Mouse (Mus musculus) heart, embryonic 13.5 days (tissue): ENCODE measurements at regions not wholly inside any gene's neighbourhood (a gene's known extent, or its start where the extent isn't known, plus 50 kb on each side); places are given as distances from the start of the nearest gene placed in this dataset.

ENCODE experiments used
- ATAC-seq: fragments of 200-750 bp; cut with Nextera tagmentation; 2 replicates; pipeline ENCODE4 v1.8.0; 2017; ENCODE audit warnings: moderate TSS enrichment; ENCODE audit not compliant: insufficient number of reproducible peaks, low FRiP score, low TSS enrichment; ENCODE audit errors: extremely low read depth
- H3K27ac ChIP-seq: fragments of 300-500 bp; sonication (generic); replicated peaks from 2 replicates; pipeline ENCODE4 v1.5.1; 2015; ENCODE audit warnings: moderate library complexity, mild to moderate bottlenecking, inconsistent platforms
- H3K27me3 ChIP-seq: fragments of 300-500 bp; sonication (generic); replicated peaks from 2 replicates; pipeline ENCODE4 v1.6.1; 2015; ENCODE audit warnings: mild to moderate bottlenecking, inconsistent platforms
- H3K36me3 ChIP-seq: fragments of 300-500 bp; sonication (generic); 2 replicates; pipeline ENCODE4 v1.6.1; 2015; ENCODE audit warnings: mild to moderate bottlenecking, inconsistent platforms
- H3K4me1 ChIP-seq: fragments of 300-500 bp; sonication (generic); 2 replicates; pipeline ENCODE4 v1.6.1; 2015; ENCODE audit warnings: inconsistent platforms
- H3K4me2 ChIP-seq: fragments of 300-500 bp; sonication (generic); 2 replicates; pipeline ENCODE4 v1.6.1; 2015; ENCODE audit warnings: inconsistent platforms, mild to moderate bottlenecking, moderate library complexity
- H3K4me3 ChIP-seq: fragments of 300-500 bp; sonication (generic); 2 replicates; pipeline ENCODE4 v1.5.1; 2015; ENCODE audit warnings: moderate library complexity, mild to moderate bottlenecking, inconsistent platforms
- H3K9ac ChIP-seq: fragments of 300-500 bp; sonication (generic); 2 replicates; pipeline ENCODE4 v1.6.1; 2015; ENCODE audit warnings: inconsistent platforms, mild to moderate bottlenecking, moderate library complexity
- H3K9me3 ChIP-seq: fragments of 300-500 bp; sonication (generic); 2 replicates; pipeline ENCODE4 v1.6.1; 2016; ENCODE audit warnings: inconsistent platforms
- WGBS: fragments of 180-500 bp; shearing (Covaris S2); methylation state at CpG from one replicate; pipeline ENCODE4 v1.1.7; 2015; ENCODE audit warnings: mixed read lengths; 5-methylcytosine and 5-hydroxymethylcytosine counted together

GRCm38 (mm10) chr4:124542696-124543095 is 67.9 kb downstream of the 3100002H09Rik start:
- H3K4me1 ChIP-seq, result no peaks in the 10 kb centered on the region
- ATAC-seq, result no peak
- no peak overlapping the region for H3K4me3 ChIP-seq
- H3K27ac ChIP-seq, result no peak overlapping the region
- no peak overlapping the region for H3K9ac ChIP-seq
- WGBS, result 71% methylated on average over 5 of the region's 5 CpGs
- H3K27me3 ChIP-seq, result 0 out of 2 replicates have a peak, but pooled peaks cover 6% of the 10 kb centered on the region
- H3K4me2 ChIP-seq, result no peak overlapping the region
- H3K9me3 ChIP-seq, result no peaks in the 10 kb centered on the region
- H3K36me3 ChIP-seq, result no peaks in the 10 kb centered on the region

- Histone ChIP-seq H3K9ac (no peak overlapping the region), H3K4me2 (no peak overlapping the region), H3K9me3 (no peaks in the 10 kb centered on the region), H3K27me3 (0 out of 2 replicates have a peak, but pooled peaks cover 6% of the 10 kb centered on the region), H3K4me3 (no peak overlapping the region), H3K4me1 (no peaks in the 10 kb centered on the region), H3K27ac (no peak overlapping the region), H3K36me3 (no peaks in the 10 kb centered on the region)
- ATAC-seq, result no peak
- 77% methylated on average over 5 of the region's 5 CpGs for WGBS
These were observed 72.1 kb downstream of the 3100002H09Rik start for GRCm38 (mm10) chr4:124538471-124538870.

- 0 out of 2 replicates have a peak, but pooled peaks cover 6% of the 10 kb centered on the region for H3K27me3 ChIP-seq
- no peak overlapping the region for H3K4me3 ChIP-seq
- no peak for ATAC-seq
- no peak overlapping the region for H3K4me2 ChIP-seq
- no peak overlapping the region for H3K9ac ChIP-seq
- no peak overlapping the region for H3K27ac ChIP-seq
- H3K36me3 ChIP-seq, result no peaks in the 10 kb centered on the region
- no peaks in the 10 kb centered on the region for H3K9me3 ChIP-seq
- H3K4me1 ChIP-seq, result no peaks in the 10 kb centered on the region
- 78% methylated on average over 5 of the region's 5 CpGs for WGBS
These were observed 72.9 kb downstream of the 3100002H09Rik start for GRCm38 (mm10) chr4:124537681-124538080.

- no peak for ATAC-seq
- no peak overlapping the region for H3K9ac ChIP-seq
- no peak overlapping the region for H3K27ac ChIP-seq
- H3K4me1 ChIP-seq, result no peaks in the 10 kb centered on the region
- H3K27me3 ChIP-seq, result no peaks in the 10 kb centered on the region
- H3K4me2 ChIP-seq, result no peak overlapping the region
- WGBS, result 56% methylated on average over 6 of the region's 6 CpGs
- no peak overlapping the region for H3K4me3 ChIP-seq
- no peaks in the 10 kb centered on the region for H3K9me3 ChIP-seq
- no peaks in the 10 kb centered on the region for H3K36me3 ChIP-seq
These were observed 77.0 kb downstream of the 3100002H09Rik start for GRCm38 (mm10) chr4:124533614-124534013.

- Histone ChIP-seq H3K9ac (no peak overlapping the region), H3K27me3 (peaks cover 4% of the 10 kb centered on the region; the same call in 1 of the 2 replicates), H3K27ac (no peak overlapping the region), H3K4me1 (no peaks in the 10 kb centered on the region), H3K4me2 (no peak overlapping the region), H3K4me3 (no peak overlapping the region), H3K9me3 (no peaks in the 10 kb centered on the region), H3K36me3 (no peaks in the 10 kb centered on the region)
- no peak for ATAC-seq
- 72% methylated on average over 9 of the region's 9 CpGs for WGBS
These were observed 80.0 kb downstream of the 3100002H09Rik start for GRCm38 (mm10) chr4:124530596-124530995.

- ATAC-seq, result no peak
- H3K27ac ChIP-seq, result no peak overlapping the region
- no peak overlapping the region for H3K9ac ChIP-seq
- H3K9me3 ChIP-seq, result no peaks in the 10 kb centered on the region
- 67% methylated on average over 10 of the region's 10 CpGs for WGBS
- peaks cover 26% of the 10 kb centered on the region; the same call in 1 of the 2 replicates for H3K27me3 ChIP-seq
- no peaks in the 10 kb centered on the region for H3K36me3 ChIP-seq
- no peak overlapping the region for H3K4me2 ChIP-seq
- no peak overlapping the region for H3K4me3 ChIP-seq
- H3K4me1 ChIP-seq, result no peaks in the 10 kb centered on the region
These were observed 83.8 kb downstream of the 3100002H09Rik start for GRCm38 (mm10) chr4:124526822-124527221.

- H3K9ac ChIP-seq, result no peak overlapping the region
- 70% methylated on average over 9 of the region's 9 CpGs for WGBS
- no peaks in the 10 kb centered on the region for H3K9me3 ChIP-seq
- H3K27ac ChIP-seq, result no peak overlapping the region
- no peak overlapping the region for H3K4me2 ChIP-seq
- H3K4me3 ChIP-seq, result no peak overlapping the region
- no peak for ATAC-seq
- H3K4me1 ChIP-seq, result no peaks in the 10 kb centered on the region
- no peaks in the 10 kb centered on the region for H3K36me3 ChIP-seq
- peaks cover 30% of the 10 kb centered on the region; the same call in 1 of the 2 replicates for H3K27me3 ChIP-seq
These were observed 84.2 kb downstream of the 3100002H09Rik start for GRCm38 (mm10) chr4:124526362-124526761.

GRCm38 (mm10) chr4:124520309-124520708 is 90.3 kb downstream of the 3100002H09Rik start:
- no peaks in the 10 kb centered on the region for H3K9me3 ChIP-seq
- no peak overlapping the region for H3K27ac ChIP-seq
- no peak for ATAC-seq
- no peaks in the 10 kb centered on the region for H3K4me1 ChIP-seq
- no peaks in the 10 kb centered on the region for H3K36me3 ChIP-seq
- H3K27me3 ChIP-seq, result peaks cover 46% of the 10 kb centered on the region; the same call in 1 of the 2 replicates
- no peak overlapping the region for H3K4me2 ChIP-seq
- 68% methylated on average over 9 of the region's 9 CpGs for WGBS
- no peak overlapping the region for H3K9ac ChIP-seq
- no peak overlapping the region for H3K4me3 ChIP-seq

GRCm38 (mm10) chr4:124511761-124512160 is 98.8 kb downstream of the 3100002H09Rik start:
- Histone ChIP-seq H3K27me3 (peaks cover 51% of the 10 kb centered on the region), H3K4me2 (no peak overlapping the region), H3K9ac (no peak overlapping the region), H3K27ac (no peak overlapping the region), H3K4me3 (no peak overlapping the region), H3K36me3 (no peaks in the 10 kb centered on the region), H3K9me3 (no peaks in the 10 kb centered on the region), H3K4me1 (no peaks in the 10 kb centered on the region)
- ATAC-seq, result no peak; the same call in 1 of the 2 replicates
- 61% methylated on average over 16 of the region's 16 CpGs for WGBS

- no peak for ATAC-seq
- Histone ChIP-seq H3K36me3 (no peaks in the 10 kb centered on the region), H3K9ac (no peak overlapping the region), H3K27ac (no peak overlapping the region), H3K4me1 (no peaks in the 10 kb centered on the region), H3K27me3 (peaks cover 53% of the 10 kb centered on the region), H3K9me3 (no peaks in the 10 kb centered on the region), H3K4me2 (no peak overlapping the region), H3K4me3 (no peak overlapping the region)
- 80% methylated on average over 3 of the region's 3 CpGs for WGBS
These were observed 99.8 kb downstream of the 3100002H09Rik start for GRCm38 (mm10) chr4:124510816-124511215.

GRCm38 (mm10) chr4:124509695-124510094 is 100.9 kb downstream of the 3100002H09Rik start:
- 61% methylated on average over 5 of the region's 5 CpGs for WGBS
- Histone ChIP-seq H3K4me3 (no peak overlapping the region), H3K27me3 (peaks cover 46% of the 10 kb centered on the region), H3K9me3 (no peaks in the 10 kb centered on the region), H3K36me3 (no peaks in the 10 kb centered on the region), H3K4me2 (no peak overlapping the region), H3K9ac (no peak overlapping the region), H3K4me1 (no peaks in the 10 kb centered on the region), H3K27ac (no peak overlapping the region)
- no peak for ATAC-seq

- Histone ChIP-seq H3K4me1 (no peaks in the 10 kb centered on the region), H3K9ac (no peak overlapping the region), H3K4me3 (no peak overlapping the region), H3K9me3 (no peaks in the 10 kb centered on the region), H3K27me3 (peaks cover 30% of the 10 kb centered on the region), H3K4me2 (no peak overlapping the region), H3K27ac (no peak overlapping the region), H3K36me3 (no peaks in the 10 kb centered on the region)
- WGBS, result 53% methylated on average over 10 of the region's 10 CpGs
- ATAC-seq, result no peak
These were observed 104.4 kb downstream of the 3100002H09Rik start for GRCm38 (mm10) chr4:124506083-124506647.
